Mouse (Mus musculus) heart, adult 18-20 months (tissue): ENCODE measurements at regions not wholly inside any gene's neighbourhood (a gene's known extent, or its start where the extent isn't known, plus 50 kb on each side); places are given as distances from the start of the nearest gene placed in this dataset.

ENCODE experiments used
- DNase-seq, 2 experiments: peaks; one replicate each; pipeline ENCODE4 v3.0.0; 2021 to 2022; ENCODE audit warnings: mixed read lengths in 1 of 2

GRCm38 (mm10) chr14:101067082-101067481, 133.0 kb downstream of the Prr30 start:
- DNase-seq: no peak

- DNase-seq: no peak
Observed at GRCm38 (mm10) chr14:101056874-101057273, 143.3 kb downstream of the Prr30 start.

- DNase-seq: peak; percentile 1 to 5
Observed at GRCm38 (mm10) chr14:101055915-101056314, 144.2 kb downstream of the Prr30 start.

GRCm38 (mm10) chr14:101054786-101055185, 145.3 kb downstream of the Prr30 start:
- DNase-seq: no peak

- DNase-seq: no peak
Observed at GRCm38 (mm10) chr14:101052760-101053159, 147.4 kb downstream of the Prr30 start.

- no peak for DNase-seq
Observed at GRCm38 (mm10) chr14:101050212-101050611, 149.9 kb downstream of the Prr30 start.

- no peak for DNase-seq
Observed at GRCm38 (mm10) chr14:101049664-101050203, 150.4 kb downstream of the Prr30 start.

- DNase-seq: no peak
Observed at GRCm38 (mm10) chr14:101043494-101043893, 156.6 kb downstream of the Prr30 start.

GRCm38 (mm10) chr14:101001070-101001469, 199.1 kb downstream of the Prr30 start:
- no peak for DNase-seq

GRCm38 (mm10) chr14:100980754-100981153, 219.4 kb downstream of the Prr30 start:
- DNase-seq: no peak

GRCm38 (mm10) chr14:100978515-100978914, 221.6 kb downstream of the Prr30 start:
- DNase-seq: no peak

GRCm38 (mm10) chr14:100970970-100971369, 229.2 kb downstream of the Prr30 start:
- peak; percentile 78 to 86 for DNase-seq

- DNase-seq: no peak
Observed at GRCm38 (mm10) chr14:100960198-100960597, 239.9 kb downstream of the Prr30 start.

GRCm38 (mm10) chr14:100955806-100956436, 244.2 kb downstream of the Prr30 start:
- DNase-seq: no peak

GRCm38 (mm10) chr14:100950681-100951119, 249.4 kb downstream of the Prr30 start:
- DNase-seq: no peak

- peak in 1 of 2 experiments; percentile 24 for DNase-seq
Observed at GRCm38 (mm10) chr14:100947625-100948024, 252.5 kb downstream of the Prr30 start.

- DNase-seq: no peak
Observed at GRCm38 (mm10) chr14:100937358-100937887, 262.7 kb downstream of the Prr30 start.

GRCm38 (mm10) chr14:100934554-100934953, 265.6 kb downstream of the Prr30 start:
- no peak for DNase-seq

GRCm38 (mm10) chr14:100924880-100925279, 275.2 kb downstream of the Prr30 start:
- no peak for DNase-seq

- DNase-seq: no peak
Observed at GRCm38 (mm10) chr14:100900221-100900620, 299.9 kb downstream of the Prr30 start.

GRCm38 (mm10) chr14:100899074-100899473, 301.1 kb downstream of the Prr30 start:
- DNase-seq: no peak

GRCm38 (mm10) chr14:100889163-100890157, 310.7 kb downstream of the Prr30 start:
- DNase-seq: no peak

- DNase-seq: no peak
Observed at GRCm38 (mm10) chr14:100883115-100883514, 317.0 kb downstream of the Prr30 start.
